Mouse (Mus musculus) forebrain, embryonic 16.5 days (tissue): ENCODE results near the gene Sorcs2. TPM values are rescaled to one million over a fixed set of nuclear protein-coding genes. Genes with fewer than 3 reads are reported as not detected.

ENCODE experiments used
- ATAC-seq: fragments of 200-750 bp; cut with Nextera tagmentation; 2 replicates; pipeline ENCODE4 v1.8.0; 2017; ENCODE audit warnings: mild to moderate bottlenecking, moderate library complexity
- H3K27ac ChIP-seq: fragments of 300-500 bp; sonication (generic); 2 replicates; pipeline ENCODE4 v1.5.1; 2014; ENCODE audit warnings: low read length, control low read depth
- H3K27me3 ChIP-seq: fragments of 300-500 bp; sonication (generic); replicated peaks from 2 replicates; pipeline ENCODE4 v1.6.1; 2014; ENCODE audit warnings: low read length; ENCODE audit not compliant: control insufficient read depth, insufficient read depth
- H3K36me3 ChIP-seq: fragments of 300-500 bp; sonication (generic); 2 replicates; pipeline ENCODE4 v1.6.1; 2014; ENCODE audit not compliant: control insufficient read depth, insufficient read depth
- H3K4me1 ChIP-seq: fragments of 300-500 bp; sonication (generic); replicated peaks from 2 replicates; pipeline ENCODE4 v1.6.1; 2014; ENCODE audit warnings: low read length; ENCODE audit not compliant: control insufficient read depth, insufficient read depth
- H3K4me2 ChIP-seq: fragments of 300-500 bp; sonication (generic); 2 replicates; pipeline ENCODE4 v1.6.1; 2014; ENCODE audit warnings: mild to moderate bottlenecking, low read length, control low read depth
- H3K4me3 ChIP-seq: fragments of 300-500 bp; sonication (generic); replicated peaks from 2 replicates; pipeline ENCODE4 v1.5.1; 2014; ENCODE audit warnings: mild to moderate bottlenecking, low read length, control low read depth
- H3K9ac ChIP-seq: fragments of 300-500 bp; sonication (generic); replicated peaks from 2 replicates; pipeline ENCODE4 v1.6.1; 2014; ENCODE audit warnings: low read depth, low read length, control low read depth
- H3K9me3 ChIP-seq: fragments of 300-500 bp; sonication (generic); 2 replicates; pipeline ENCODE4 v1.6.1; 2016; ENCODE audit warnings: low read length; ENCODE audit not compliant: control insufficient read depth
- WGBS: fragments of 180-500 bp; shearing (Covaris S2); extraction: QIAGEN DNeasy Blood & Tissue Kit; methylation state at CpG from one replicate; pipeline ENCODE4 v1.1.7; 2014; 5-methylcytosine and 5-hydroxymethylcytosine counted together
- polyA plus RNA-seq: library from polyadenylated mRNA; unstranded; fragments of >200 nt; fragmentation: Nextera tagmentation; extraction: Ambion mirVana; gene quantifications from 2 replicates; pipeline ENCODE4 v1.2.1, GENCODE M21; 2015

Gene Sorcs2
- polyA plus RNA-seq, 1 experiment from 2014 or later = 7.0 TPM

DNA sequence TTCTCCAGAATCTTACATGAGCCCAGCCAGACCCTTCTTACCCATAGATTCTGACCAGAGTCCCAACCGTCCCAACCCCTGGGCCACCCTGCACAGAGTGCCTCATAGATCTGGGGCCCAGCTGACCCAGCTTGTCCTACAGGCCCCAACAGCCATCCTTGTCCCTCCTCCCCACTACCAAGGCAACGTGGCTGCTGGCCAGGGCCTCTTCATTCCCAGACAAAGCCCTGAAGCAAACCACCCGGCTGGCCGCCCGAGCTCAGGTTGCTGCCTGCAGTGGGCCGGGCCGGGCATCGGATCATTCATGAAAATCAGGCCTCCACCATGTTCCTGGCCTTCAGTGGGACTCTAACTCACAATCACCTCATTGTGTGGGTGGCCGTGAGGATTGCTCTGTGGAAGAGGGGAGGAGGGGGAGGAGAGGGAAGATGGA, 73.8 kb downstream of the Sorcs2 start:
- WGBS = 9% methylated on average over 9 of the region's 9 CpGs
- H3K27ac ChIP-seq = peak overlapping the region; percentile 12; the same call in 1 of the 2 replicates

DNA sequence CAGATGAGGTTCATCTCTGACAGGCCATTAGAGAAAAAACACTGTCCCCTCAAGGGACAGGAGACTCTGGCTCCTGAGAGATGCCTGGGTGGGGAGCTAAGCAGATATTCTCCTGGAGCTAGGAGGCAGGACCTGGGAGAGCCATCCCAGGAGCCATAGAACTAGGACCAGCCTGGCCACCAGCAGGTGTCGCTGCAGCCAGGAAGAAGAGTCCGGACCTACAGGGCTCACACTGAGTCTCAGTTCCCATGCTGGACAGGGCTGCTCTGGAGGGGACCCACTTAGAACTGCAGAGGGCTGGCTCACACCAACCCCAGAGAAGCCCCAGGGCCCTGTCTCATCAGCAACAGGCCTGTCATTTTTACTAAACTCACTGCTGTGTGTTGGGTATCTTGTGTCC, 74.4 kb downstream of the Sorcs2 start:
- Histone ChIP-seq H3K4me3 (no peak overlapping the region), H3K27me3 (no peaks in the 10 kb centered on the region), H3K36me3 (no peaks in the 10 kb centered on the region), H3K4me1 (peaks cover 9% of the 10 kb centered on the region; the same call in 1 of the 2 replicates), H3K9ac (no peak overlapping the region), H3K4me2 (no peak overlapping the region), H3K9me3 (no peaks in the 10 kb centered on the region), H3K27ac (no peak overlapping the region)
- ATAC-seq = peak; percentile 77
- 12% methylated on average over 2 of the region's 2 CpGs for WGBS

More for the DNA sequence above, 73.8 kb downstream of the Sorcs2 start:
- Histone ChIP-seq H3K4me3 (no peak overlapping the region), H3K36me3 (no peaks in the 10 kb centered on the region), H3K9ac (no peak overlapping the region), H3K4me1 (peaks cover 9% of the 10 kb centered on the region; the same call in 1 of the 2 replicates), H3K27me3 (no peaks in the 10 kb centered on the region), H3K9me3 (no peaks in the 10 kb centered on the region), H3K4me2 (no peak overlapping the region)
- peak; percentile 83 for ATAC-seq

DNA sequence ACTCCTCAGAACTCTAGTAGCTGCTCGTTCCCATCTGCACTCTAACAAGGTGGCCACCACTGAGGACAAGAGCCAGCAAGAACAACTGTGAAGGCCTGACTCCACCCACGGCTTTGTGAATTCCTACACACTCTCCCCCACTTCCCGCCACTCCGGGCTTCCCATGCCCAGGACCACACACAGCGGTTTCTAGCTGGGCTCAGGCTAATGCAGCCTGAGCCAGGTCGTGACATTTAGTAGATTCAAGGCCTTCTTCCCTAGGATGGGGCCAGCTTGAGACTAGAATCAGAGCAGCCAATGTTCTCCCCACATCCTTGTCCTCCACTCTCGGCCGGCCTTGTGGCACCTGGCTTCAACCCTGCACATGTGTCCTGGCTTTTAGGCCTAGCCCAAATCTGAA, 76.4 kb downstream of the Sorcs2 start:
- 31% methylated on average over 8 of the region's 8 CpGs for WGBS
- no peak overlapping the region for H3K9ac ChIP-seq
- ATAC-seq = no peak

DNA sequence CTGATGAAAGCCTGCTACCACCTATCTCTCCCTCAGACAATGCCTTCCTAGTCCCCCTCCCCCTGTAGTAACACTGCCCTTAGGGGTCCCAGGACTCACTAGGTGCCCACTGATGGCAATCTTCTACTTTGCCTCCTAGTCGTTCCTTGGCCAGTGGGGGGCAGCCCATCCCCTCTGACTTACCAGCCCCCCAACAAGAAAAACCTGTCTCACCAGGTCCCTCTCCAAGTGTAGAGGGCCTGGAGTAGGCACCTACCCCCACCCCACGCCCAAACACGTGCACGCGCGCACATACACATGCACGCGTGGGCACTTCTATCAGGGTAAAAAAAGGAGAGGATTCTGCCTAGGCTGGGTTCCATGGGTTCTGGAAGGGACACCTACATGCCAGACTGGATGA, 77.3 kb downstream of the Sorcs2 start:
- Histone ChIP-seq H3K4me3 (no peak overlapping the region), H3K4me1 (peaks cover 9% of the 10 kb centered on the region; the same call in 1 of the 2 replicates)
- 87% methylated on average over 8 of the region's 8 CpGs for WGBS

More for the DNA sequence above, 76.4 kb downstream of the Sorcs2 start:
- Histone ChIP-seq H3K27ac (no peak overlapping the region), H3K36me3 (no peaks in the 10 kb centered on the region), H3K9me3 (no peaks in the 10 kb centered on the region), H3K4me3 (no peak overlapping the region), H3K4me1 (peaks cover 9% of the 10 kb centered on the region; the same call in 1 of the 2 replicates), H3K27me3 (no peaks in the 10 kb centered on the region), H3K4me2 (no peak overlapping the region)

DNA sequence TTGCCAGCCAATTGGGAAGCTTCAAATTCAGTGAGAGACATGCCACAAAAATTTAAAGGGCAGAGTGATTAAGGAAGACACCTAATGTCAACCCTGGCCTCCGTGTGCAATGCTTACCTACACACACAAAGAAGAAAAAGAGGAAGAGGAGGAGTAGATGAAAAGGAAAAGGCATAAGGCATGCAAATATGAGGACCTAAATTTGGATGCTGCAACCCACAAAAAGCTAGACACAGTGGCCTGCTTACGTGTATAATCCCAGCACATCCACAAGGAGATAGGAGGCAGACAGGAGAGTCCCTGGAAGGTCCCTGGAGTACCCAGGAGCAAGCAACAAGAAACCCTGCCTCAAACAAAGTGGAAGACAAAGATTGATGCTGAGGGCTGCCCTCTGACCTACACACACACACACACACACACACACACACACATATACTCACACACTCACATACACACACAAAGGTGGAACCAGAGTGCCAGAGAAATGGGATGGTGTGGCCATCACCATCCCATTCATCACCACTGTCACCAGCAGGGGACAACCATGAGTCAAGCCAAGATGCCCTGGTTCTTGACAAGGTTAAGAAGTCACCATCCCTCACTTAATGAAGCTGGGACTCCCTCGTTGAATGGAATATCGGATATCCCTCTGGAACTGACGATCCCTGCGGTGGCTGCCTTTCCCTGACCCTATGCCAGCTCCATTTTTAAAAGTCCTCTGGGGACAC, 80.1 kb downstream of the Sorcs2 start:
- H3K36me3 ChIP-seq = no peaks in the 10 kb centered on the region
- H3K9ac ChIP-seq = no peak overlapping the region
- no peak overlapping the region for H3K27ac ChIP-seq

More for the DNA sequence above, 77.3 kb downstream of the Sorcs2 start:
- no peak for ATAC-seq
- H3K4me2 ChIP-seq = no peak overlapping the region
- H3K36me3 ChIP-seq = no peaks in the 10 kb centered on the region
- H3K27ac ChIP-seq = no peak overlapping the region
- no peaks in the 10 kb centered on the region for H3K9me3 ChIP-seq
- no peaks in the 10 kb centered on the region for H3K27me3 ChIP-seq
- no peak overlapping the region for H3K9ac ChIP-seq

DNA sequence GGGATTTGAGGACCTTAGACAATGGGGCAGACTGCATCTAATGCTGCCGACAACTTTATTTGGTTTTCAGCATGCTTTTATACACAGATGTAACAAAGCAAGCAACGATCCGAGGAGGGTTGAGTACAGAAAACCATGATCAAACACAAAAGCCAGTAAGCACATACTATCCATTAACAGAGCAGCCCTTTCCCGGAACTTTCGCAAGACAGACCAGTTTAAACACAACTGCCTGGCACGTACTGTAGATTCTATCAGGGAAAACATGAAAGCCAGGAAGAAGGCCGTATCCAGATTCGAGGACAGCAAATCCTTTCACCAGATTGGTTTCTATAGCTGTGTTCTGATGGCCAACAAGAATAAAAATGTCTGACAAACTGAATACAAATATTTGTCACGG, 82.8 kb downstream of the Sorcs2 start:
- Histone ChIP-seq H3K9me3 (no peaks in the 10 kb centered on the region), H3K4me3 (no peak overlapping the region), H3K9ac (no peak overlapping the region), H3K36me3 (no peaks in the 10 kb centered on the region), H3K27ac (no peak overlapping the region), H3K4me1 (peaks cover 17% of the 10 kb centered on the region), H3K27me3 (no peaks in the 10 kb centered on the region), H3K4me2 (no peak overlapping the region)
- no peak for ATAC-seq
- 83% methylated on average over 9 of the region's 9 CpGs for WGBS

More for the DNA sequence above, 80.1 kb downstream of the Sorcs2 start:
- no peak overlapping the region for H3K4me2 ChIP-seq
- no peaks in the 10 kb centered on the region for H3K9me3 ChIP-seq
- peaks cover 14% of the 10 kb centered on the region for H3K4me1 ChIP-seq
- H3K27me3 ChIP-seq = no peaks in the 10 kb centered on the region
- 75% methylated on average over 6 of the region's 6 CpGs for WGBS
- no peak overlapping the region for H3K4me3 ChIP-seq
- ATAC-seq = no peak

DNA sequence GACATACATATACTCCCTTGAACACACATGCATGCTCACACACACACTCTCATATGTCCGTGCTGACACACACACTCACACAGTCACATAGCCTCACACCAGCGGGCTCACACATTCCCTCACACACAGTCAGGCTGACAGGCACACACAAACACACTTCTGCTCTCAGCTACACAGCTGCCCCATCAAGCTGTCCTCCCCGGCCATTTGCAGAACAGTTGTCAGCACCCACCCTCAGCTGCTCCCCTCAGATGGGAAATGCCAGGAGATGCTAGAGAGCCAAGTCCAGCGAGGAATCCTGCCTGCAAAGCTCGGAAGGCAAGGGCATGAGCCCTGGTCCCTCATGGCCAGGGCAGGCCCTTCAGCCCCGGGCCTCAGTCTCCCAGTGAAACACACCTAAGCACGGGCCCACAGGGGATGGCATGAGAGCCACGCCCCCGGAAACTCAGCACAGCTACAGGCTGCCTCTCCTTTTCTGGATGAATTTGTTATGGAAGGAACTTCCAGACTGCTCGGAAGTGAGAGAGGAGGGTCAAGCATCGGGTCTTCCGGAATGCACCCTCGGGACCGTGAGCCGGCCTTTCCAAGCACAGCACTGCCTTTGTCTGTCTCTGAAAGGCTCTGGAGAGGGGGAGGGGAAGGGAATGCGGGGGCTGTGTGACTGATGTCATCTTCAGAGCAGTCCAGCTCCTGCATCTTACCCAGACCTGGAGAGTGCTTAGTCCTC, 84.4 kb downstream of the Sorcs2 start:
- H3K4me2 ChIP-seq = no peak overlapping the region
- H3K36me3 ChIP-seq = no peaks in the 10 kb centered on the region
- H3K4me1 ChIP-seq = peaks cover 17% of the 10 kb centered on the region
- H3K27ac ChIP-seq = no peak overlapping the region
- no peaks in the 10 kb centered on the region for H3K9me3 ChIP-seq
- H3K4me3 ChIP-seq = no peak overlapping the region
- H3K9ac ChIP-seq = no peak overlapping the region
- no peaks in the 10 kb centered on the region for H3K27me3 ChIP-seq
- peak; percentile 62 for ATAC-seq
- 22% methylated on average over 16 of the region's 16 CpGs for WGBS

DNA sequence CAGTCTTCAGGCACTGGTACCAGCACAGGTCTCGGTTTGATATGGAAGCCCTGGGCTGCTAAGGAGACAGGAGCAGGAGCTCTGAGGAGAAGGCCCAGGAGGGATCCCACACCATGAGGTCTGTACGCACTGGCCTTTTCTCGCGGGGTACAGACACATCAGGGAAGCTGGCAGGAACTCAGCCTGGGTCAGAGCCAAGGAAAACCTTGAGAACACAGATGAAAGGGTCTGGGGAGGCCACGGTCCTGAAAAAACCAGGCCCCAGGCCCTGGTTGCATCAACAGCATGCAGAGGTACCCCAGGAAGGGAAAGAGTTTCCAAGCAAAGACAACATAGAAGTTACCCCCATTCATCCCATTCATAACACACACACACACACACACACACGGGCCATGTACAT, 85.0 kb downstream of the Sorcs2 start:
- Histone ChIP-seq H3K4me1 (peaks cover 17% of the 10 kb centered on the region), H3K9me3 (no peaks in the 10 kb centered on the region), H3K36me3 (no peaks in the 10 kb centered on the region), H3K4me2 (no peak overlapping the region), H3K9ac (no peak overlapping the region), H3K27me3 (no peaks in the 10 kb centered on the region), H3K27ac (no peak overlapping the region), H3K4me3 (no peak overlapping the region)
- ATAC-seq = 0 out of 2 replicates have a peak, but pooled peaks have one; percentile 15
- 43% methylated on average over 6 of the region's 6 CpGs for WGBS

DNA sequence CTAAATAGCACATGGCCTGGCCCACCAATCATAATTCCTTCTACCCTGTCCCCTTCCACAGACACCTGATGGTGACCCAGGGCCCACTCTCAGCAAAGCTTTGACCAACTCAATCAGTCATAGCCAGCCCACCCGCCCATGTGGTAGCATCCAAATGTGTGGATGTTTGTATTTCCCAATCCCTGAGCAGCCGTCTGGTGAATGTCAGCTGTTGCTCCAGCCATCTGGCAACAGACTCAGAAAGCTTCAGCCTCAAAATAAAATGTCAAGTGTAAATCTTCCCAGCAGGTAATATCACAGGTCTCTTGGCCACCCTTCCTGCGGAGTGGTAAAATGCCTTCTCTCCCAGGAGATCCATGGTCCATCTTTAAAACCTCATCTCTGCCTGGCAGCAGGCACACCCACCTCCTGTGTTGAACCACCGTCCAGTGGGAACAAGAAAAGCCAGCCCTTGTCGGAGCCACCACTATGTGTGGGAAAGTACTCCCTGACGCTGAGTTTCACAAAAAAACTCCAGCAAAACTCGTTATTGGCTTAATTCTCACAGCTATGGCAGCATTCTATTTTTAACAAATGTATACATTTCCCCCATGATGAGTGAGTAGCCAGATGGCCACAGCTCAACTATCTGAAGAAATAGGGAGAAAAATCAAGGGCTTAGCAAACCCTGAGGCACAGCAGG, 93.5 kb downstream of the Sorcs2 start:
- 54% methylated on average over 7 of the region's 7 CpGs for WGBS
- Histone ChIP-seq H3K4me1 (0 out of 2 replicates have a peak, but pooled peaks cover 2% of the 10 kb centered on the region), H3K36me3 (no peaks in the 10 kb centered on the region), H3K4me2 (no peak overlapping the region), H3K9me3 (no peaks in the 10 kb centered on the region), H3K9ac (no peak overlapping the region), H3K27ac (no peak overlapping the region), H3K4me3 (no peak overlapping the region), H3K27me3 (no peaks in the 10 kb centered on the region)
- ATAC-seq = peak; percentile 59
